Mouse (Mus musculus): ENCODE data around the gene Trarg1. TPM values are rescaled to one million over a fixed set of nuclear protein-coding genes. Genes with fewer than 3 reads are reported as not detected.
A peak's percentile ranks its signal among the peaks of the same experiment; 100 is the strongest.

Trarg1 gene
- polyA plus RNA-seq, 1 experiment from 2014 or later = 0.08 TPM

GRCm38 (mm10) chr11:76717000-76717399 lies 37.4 kb downstream of the Trarg1 start:
- Histone ChIP-seq H3K9ac (replicated peaks) (no peak overlapping the region), H3K27me3 (ENCODE audit: insufficient read depth, low read length) (no peaks in the 10 kb centered on the region), H3K9me3 (ENCODE audit: low read length) (no peaks in the 10 kb centered on the region), H3K4me3 (ENCODE audit: low read depth, low read length) (no peak overlapping the region), H3K4me2 (ENCODE audit: low read depth, low read length) (no peak overlapping the region), H3K4me1 (ENCODE audit: insufficient read depth) (no peaks in the 10 kb centered on the region), H3K36me3 (replicated peaks; ENCODE audit: insufficient read depth, low read length) (no peaks in the 10 kb centered on the region), H3K27ac (ENCODE audit: low read depth) (no peak overlapping the region)
- 70% methylated on average over 4 of the region's 4 CpGs for WGBS (ENCODE audit: insufficient replicate concordance)
- TF ChIP-seq CTCF (IDR thresholded peaks at IDR 0.05; ENCODE audit: low read depth) = no peak
- TF ChIP-seq EP300 (IDR thresholded peaks at IDR 0.05; ENCODE audit: low read depth) = no peak
- ATAC-seq (no peak), DNase-seq (no peak)

GRCm38 (mm10) chr11:76723911-76724310 lies 44.3 kb downstream of the Trarg1 start:
- Histone ChIP-seq H3K4me1 (ENCODE audit: insufficient read depth) (no peaks in the 10 kb centered on the region), H3K9me3 (ENCODE audit: low read length) (no peaks in the 10 kb centered on the region), H3K36me3 (replicated peaks; ENCODE audit: insufficient read depth, low read length) (peaks cover 9% of the 10 kb centered on the region; the same call in 1 of the 2 replicates), H3K27me3 (ENCODE audit: insufficient read depth, low read length) (no peaks in the 10 kb centered on the region), H3K4me3 (ENCODE audit: low read depth, low read length) (no peak overlapping the region), H3K9ac (replicated peaks) (no peak overlapping the region), H3K4me2 (ENCODE audit: low read depth, low read length) (no peak overlapping the region), H3K27ac (ENCODE audit: low read depth) (no peak overlapping the region)
- TF ChIP-seq CTCF (IDR thresholded peaks at IDR 0.05; ENCODE audit: low read depth) (no peak), EP300 (IDR thresholded peaks at IDR 0.05; ENCODE audit: low read depth) (no peak)
- no peak for ATAC-seq
- DNase-seq = no peak
- 81% methylated on average over 8 of the region's 8 CpGs for WGBS (ENCODE audit: insufficient replicate concordance)

- Histone ChIP-seq H3K4me2 (ENCODE audit: low read depth, low read length) (no peak overlapping the region), H3K27ac (ENCODE audit: low read depth) (no peak overlapping the region), H3K9ac (replicated peaks) (no peak overlapping the region), H3K36me3 (replicated peaks; ENCODE audit: insufficient read depth, low read length) (peaks cover 38% of the 10 kb centered on the region), H3K27me3 (ENCODE audit: insufficient read depth, low read length) (no peaks in the 10 kb centered on the region), H3K4me3 (ENCODE audit: low read depth, low read length) (no peak overlapping the region), H3K9me3 (ENCODE audit: low read length) (no peaks in the 10 kb centered on the region), H3K4me1 (ENCODE audit: insufficient read depth) (peaks cover 6% of the 10 kb centered on the region; the same call in 1 of the 2 replicates)
- 87% methylated on average over 11 of the region's 11 CpGs for WGBS (ENCODE audit: insufficient replicate concordance)
- TF ChIP-seq CTCF (IDR thresholded peaks at IDR 0.05; ENCODE audit: low read depth) (no peak), EP300 (IDR thresholded peaks at IDR 0.05; ENCODE audit: low read depth) (no peak)
- DNase-seq = no peak
- ATAC-seq = no peak
These were observed 48.5 kb downstream of the Trarg1 start for GRCm38 (mm10) chr11:76728093-76728492.

- no peak overlapping the region for H3K9ac ChIP-seq (replicated peaks)
- no peaks in the 10 kb centered on the region for H3K9me3 ChIP-seq (ENCODE audit: low read length)
- no peaks in the 10 kb centered on the region for H3K27me3 ChIP-seq (ENCODE audit: insufficient read depth, low read length)
- H3K36me3 ChIP-seq (replicated peaks; ENCODE audit: insufficient read depth, low read length) = peaks cover 54% of the 10 kb centered on the region
- H3K4me1 ChIP-seq (ENCODE audit: insufficient read depth) = peaks cover 6% of the 10 kb centered on the region; the same call in 1 of the 2 replicates
- no peak for DNase-seq
- peak; percentile 90 for ATAC-seq
- peak overlapping the region; percentile 74 for H3K27ac ChIP-seq (ENCODE audit: low read depth)
- 59% methylated on average over 3 of the region's 3 CpGs for WGBS (ENCODE audit: insufficient replicate concordance)
- no peak overlapping the region for H3K4me2 ChIP-seq (ENCODE audit: low read depth, low read length)
- H3K4me3 ChIP-seq (ENCODE audit: low read depth, low read length) = no peak overlapping the region
- TF ChIP-seq EP300 (IDR thresholded peaks at IDR 0.05; ENCODE audit: low read depth) = 0 out of 2 replicates have a peak, but pooled peaks have one; percentile 27
- TF ChIP-seq CTCF (IDR thresholded peaks at IDR 0.05; ENCODE audit: low read depth) = no peak
These were observed 51.0 kb downstream of the Trarg1 start for GRCm38 (mm10) chr11:76730650-76731049.

GRCm38 (mm10) chr11:76734560-76734959 lies 55.0 kb downstream of the Trarg1 start:
- H3K4me2 ChIP-seq (ENCODE audit: low read depth, low read length) = no peak overlapping the region
- ATAC-seq (no peak), DNase-seq (no peak)
- peaks cover 41% of the 10 kb centered on the region for H3K36me3 ChIP-seq (replicated peaks; ENCODE audit: insufficient read depth, low read length)
- no peak overlapping the region for H3K9ac ChIP-seq (replicated peaks)
- TF ChIP-seq CTCF (IDR thresholded peaks at IDR 0.05; ENCODE audit: low read depth) = no peak
- TF ChIP-seq EP300 (IDR thresholded peaks at IDR 0.05; ENCODE audit: low read depth) = no peak
- H3K4me3 ChIP-seq (ENCODE audit: low read depth, low read length) = no peak overlapping the region
- H3K9me3 ChIP-seq (ENCODE audit: low read length) = no peaks in the 10 kb centered on the region
- H3K27ac ChIP-seq (ENCODE audit: low read depth) = 0 out of 2 replicates have a peak overlapping the region, but pooled peaks have one; percentile 11
- H3K27me3 ChIP-seq (ENCODE audit: insufficient read depth, low read length) = no peaks in the 10 kb centered on the region
- peaks cover 6% of the 10 kb centered on the region; the same call in 1 of the 2 replicates for H3K4me1 ChIP-seq (ENCODE audit: insufficient read depth)
- WGBS (ENCODE audit: insufficient replicate concordance) = 51% methylated on average over 3 of the region's 3 CpGs

- H3K4me1 ChIP-seq (ENCODE audit: insufficient read depth) = peaks cover 6% of the 10 kb centered on the region; the same call in 1 of the 2 replicates
- ATAC-seq (no peak), DNase-seq (no peak)
- no peak overlapping the region for H3K27ac ChIP-seq (ENCODE audit: low read depth)
- WGBS (ENCODE audit: insufficient replicate concordance) = 39% methylated on average over 4 of the region's 4 CpGs
- H3K36me3 ChIP-seq (replicated peaks; ENCODE audit: insufficient read depth, low read length) = peaks cover 38% of the 10 kb centered on the region
- no peak overlapping the region for H3K9ac ChIP-seq (replicated peaks)
- no peaks in the 10 kb centered on the region for H3K9me3 ChIP-seq (ENCODE audit: low read length)
- no peak for TF ChIP-seq EP300 (IDR thresholded peaks at IDR 0.05; ENCODE audit: low read depth)
- no peak for TF ChIP-seq CTCF (IDR thresholded peaks at IDR 0.05; ENCODE audit: low read depth)
- no peak overlapping the region for H3K4me3 ChIP-seq (ENCODE audit: low read depth, low read length)
- H3K27me3 ChIP-seq (ENCODE audit: insufficient read depth, low read length) = no peaks in the 10 kb centered on the region
- H3K4me2 ChIP-seq (ENCODE audit: low read depth, low read length) = peak overlapping the region; percentile 4; the same call in 1 of the 2 replicates
These were observed 56.2 kb downstream of the Trarg1 start for GRCm38 (mm10) chr11:76735753-76736324.
